Mouse (Mus musculus) kidney, adult 2 months (tissue): ENCODE measurements around the gene Ahcy. TPM values are rescaled to one million over a fixed set of nuclear protein-coding genes. Genes with fewer than 3 reads are reported as not detected.

ENCODE experiments used
- DNase-seq: peaks from one replicate; pipeline ENCODE4 v3.0.0; 2021
- H3K27ac ChIP-seq: fragments of 200-500 bp; 2 replicates; pipeline ENCODE4 v1.5.1; 2012; ENCODE audit warnings: low read depth, low read length, control low read depth, inconsistent platforms; ENCODE audit not compliant: insufficient read depth
- H3K27me3 ChIP-seq: fragments of 200-500 bp; replicated peaks from 2 replicates; pipeline ENCODE4 v1.6.1; 2012; ENCODE audit warnings: mild to moderate bottlenecking, moderate library complexity, low read length, inconsistent platforms; ENCODE audit not compliant: control insufficient read depth, insufficient read depth
- H3K36me3 ChIP-seq: fragments of 200-500 bp; 2 replicates; pipeline ENCODE4 v1.6.1; 2012; ENCODE audit warnings: mild to moderate bottlenecking, moderate library complexity, low read length, inconsistent platforms; ENCODE audit not compliant: control insufficient read depth, insufficient read depth
- H3K4me1 ChIP-seq: fragments of 200-500 bp; 2 replicates; pipeline ENCODE4 v1.6.1; 2011; ENCODE audit warnings: low read length; ENCODE audit not compliant: control insufficient read depth, insufficient read depth
- H3K4me3 ChIP-seq: fragments of 200-500 bp; 2 replicates; pipeline ENCODE4 v1.5.1; 2011; ENCODE audit warnings: mild to moderate bottlenecking, low read depth, low read length, control low read depth; ENCODE audit not compliant: insufficient read depth
- CTCF ChIP-seq: fragments of 200-500 bp; conservative IDR thresholded peaks from 2 replicates; pipeline ENCODE4 v1.5.1; 2011; ENCODE audit warnings: low read depth, mild to moderate bottlenecking, control low read depth, low read length, moderate library complexity, mixed read lengths; ENCODE audit not compliant: insufficient read depth, insufficient read length
- POLR2A ChIP-seq: fragments of 200-500 bp; IDR thresholded peaks from one replicate; pipeline ENCODE4 v1.6.1; 2011; ENCODE audit warnings: low read depth, low read length, control low read depth
- WGBS: fragments of 180-500 bp; shearing (Covaris S2); methylation state at CpG from one replicate; pipeline ENCODE4 v1.1.7; 2018; 5-methylcytosine and 5-hydroxymethylcytosine counted together
- polyA plus RNA-seq: library from polyadenylated mRNA; depleted of rRNA; stranded (reverse); fragments of >200 nt; gene quantifications from 2 replicates; pipeline ENCODE4 v1.2.3, GENCODE M21; 2012

The Ahcy gene
- polyA plus RNA-seq, 1 experiment, result 250 TPM

- 60% methylated on average over 5 of the region's 5 CpGs for WGBS
- H3K4me3 ChIP-seq, result no peak overlapping the region
- DNase-seq, result peak; percentile 90
- no peaks in the 10 kb centered on the region; the same call in 1 of the 2 replicates for H3K4me1 ChIP-seq
- H3K27me3 ChIP-seq, result no peaks in the 10 kb centered on the region
- TF ChIP-seq CTCF (no peak), POLR2A (no peak)
- H3K27ac ChIP-seq, result peak overlapping the region; percentile 84; the same call in 1 of the 2 replicates
- H3K36me3 ChIP-seq, result no peaks in the 10 kb centered on the region
These were observed 10.2 kb upstream of the Ahcy start for GRCm38 (mm10) chr2:155084546-155084945.

- Histone ChIP-seq H3K27me3 (no peaks in the 10 kb centered on the region), H3K27ac (peak overlapping the region; percentile 30; the same call in 1 of the 2 replicates), H3K4me1 (no peaks in the 10 kb centered on the region; the same call in 1 of the 2 replicates), H3K36me3 (no peaks in the 10 kb centered on the region), H3K4me3 (no peak overlapping the region)
- TF ChIP-seq POLR2A (no peak), CTCF (peak; percentile 89)
- 14% methylated on average over 8 of the region's 8 CpGs for whole genome bisulfite sequencing
- peak; percentile 90 for DNase-seq
These were observed 8.0 kb upstream of the Ahcy start for GRCm38 (mm10) chr2:155082121-155082803.

GRCm38 (mm10) chr2:155081056-155081455 lies 6.8 kb upstream of the Ahcy start:
- no peaks in the 10 kb centered on the region; the same call in 1 of the 2 replicates for H3K4me1 ChIP-seq
- 63% methylated on average over 3 of the region's 3 CpGs for WGBS
- DNase-seq, result peak; percentile 93
- no peaks in the 10 kb centered on the region for H3K27me3 ChIP-seq
- H3K36me3 ChIP-seq, result no peaks in the 10 kb centered on the region
- no peak overlapping the region for H3K4me3 ChIP-seq
- peak overlapping the region; percentile 26; the same call in 1 of the 2 replicates for H3K27ac ChIP-seq
- TF ChIP-seq CTCF (no peak), POLR2A (no peak)

- no peaks in the 10 kb centered on the region for H3K36me3 ChIP-seq
- H3K4me3 ChIP-seq, result no peak overlapping the region
- H3K27ac ChIP-seq, result 0 out of 2 replicates have a peak overlapping the region, but pooled peaks have one; percentile 33
- no peaks in the 10 kb centered on the region for H3K27me3 ChIP-seq
- 55% methylated on average over 4 of the region's 4 CpGs for WGBS
- TF ChIP-seq CTCF (no peak), POLR2A (no peak)
- no peak for DNase-seq
- peaks cover 4% of the 10 kb centered on the region for H3K4me1 ChIP-seq
These were observed 5.9 kb upstream of the Ahcy start for GRCm38 (mm10) chr2:155080179-155080530.

- H3K36me3 ChIP-seq, result no peaks in the 10 kb centered on the region
- no peak for DNase-seq
- H3K27me3 ChIP-seq, result no peaks in the 10 kb centered on the region
- TF ChIP-seq CTCF (no peak), POLR2A (no peak)
- H3K27ac ChIP-seq, result no peak overlapping the region
- H3K4me1 ChIP-seq, result peaks cover 9% of the 10 kb centered on the region
- 56% methylated on average over 7 of the region's 7 CpGs for WGBS
- H3K4me3 ChIP-seq, result no peak overlapping the region
These were observed 5.3 kb upstream of the Ahcy start for GRCm38 (mm10) chr2:155079500-155080178.

GRCm38 (mm10) chr2:155075649-155076048 lies 1.4 kb upstream of the Ahcy start:
- no peak overlapping the region for H3K4me3 ChIP-seq
- 94% methylated on average over 6 of the region's 6 CpGs for WGBS

GRCm38 (mm10) chr2:155074766-155075330 lies 551 bp upstream of the Ahcy start:
- peaks cover 15% of the 10 kb centered on the region for H3K4me1 ChIP-seq
- 35% methylated on average over 12 of the region's 12 CpGs for WGBS
- H3K27me3 ChIP-seq, result no peaks in the 10 kb centered on the region
- H3K27ac ChIP-seq, result peak overlapping the region; percentile 77
- H3K4me3 ChIP-seq, result peak overlapping the region; percentile 86; the same call in 1 of the 2 replicates
- DNase-seq, result no peak
- no peaks in the 10 kb centered on the region for H3K36me3 ChIP-seq
- TF ChIP-seq CTCF (no peak), POLR2A (no peak)

More at GRCm38 (mm10) chr2:155075649-155076048, 1.4 kb upstream of the Ahcy start:
- Histone ChIP-seq H3K36me3 (no peaks in the 10 kb centered on the region), H3K4me1 (peaks cover 15% of the 10 kb centered on the region), H3K27me3 (no peaks in the 10 kb centered on the region), H3K27ac (no peak overlapping the region)
- no peak for DNase-seq
- TF ChIP-seq POLR2A, result no peak
- TF ChIP-seq CTCF, result no peak
